Mouse (Mus musculus) forebrain, embryonic 15.5 days (tissue): ENCODE measurements around the gene Nexn. TPM values are rescaled to one million over a fixed set of nuclear protein-coding genes. Genes with fewer than 3 reads are reported as not detected.
"Not testable (repeated sequence)": the region's sequence is repeated elsewhere in the genome, so short reads cannot be mapped to it uniquely, and the experiment has no call there.

Experiments
- ATAC-seq: fragments of 200-750 bp; cut with Nextera tagmentation; replicated peaks from 2 replicates; pipeline ENCODE4 v1.8.0; 2017; ENCODE audit warnings: mild to moderate bottlenecking, moderate TSS enrichment, moderate library complexity
- H3K27ac ChIP-seq: fragments of 300-500 bp; sonication (generic); replicated peaks from 2 replicates; pipeline ENCODE4 v1.5.1; 2015; ENCODE audit warnings: mild to moderate bottlenecking, inconsistent platforms
- H3K27me3 ChIP-seq: fragments of 300-500 bp; sonication (generic); 2 replicates; pipeline ENCODE4 v1.6.1; 2015; ENCODE audit warnings: inconsistent platforms
- H3K36me3 ChIP-seq: fragments of 300-500 bp; sonication (generic); 2 replicates; pipeline ENCODE4 v1.6.1; 2015; ENCODE audit warnings: mild to moderate bottlenecking, inconsistent platforms
- H3K4me1 ChIP-seq: fragments of 300-500 bp; sonication (generic); 2 replicates; pipeline ENCODE4 v1.6.1; 2015; ENCODE audit warnings: inconsistent platforms
- H3K4me2 ChIP-seq: fragments of 300-500 bp; sonication (generic); replicated peaks from 2 replicates; pipeline ENCODE4 v1.6.1; 2015; ENCODE audit warnings: mild to moderate bottlenecking, inconsistent platforms
- H3K4me3 ChIP-seq: fragments of 300-500 bp; sonication (generic); 2 replicates; pipeline ENCODE4 v1.5.1; 2015; ENCODE audit warnings: mild to moderate bottlenecking, inconsistent platforms
- H3K9ac ChIP-seq: fragments of 300-500 bp; sonication (generic); replicated peaks from 2 replicates; pipeline ENCODE4 v1.6.1; 2015; ENCODE audit warnings: mild to moderate bottlenecking, inconsistent platforms
- H3K9me3 ChIP-seq: fragments of 300-500 bp; sonication (generic); 2 replicates; pipeline ENCODE4 v1.6.1; 2016; ENCODE audit warnings: inconsistent platforms
- WGBS: fragments of 180-500 bp; shearing (Covaris S2); methylation state at CpG from one replicate; pipeline ENCODE4 v1.1.7; 2015; ENCODE audit warnings: mixed read lengths; 5-methylcytosine and 5-hydroxymethylcytosine counted together
- polyA plus RNA-seq: library from polyadenylated mRNA; unstranded; fragments of >200 nt; fragmentation: Nextera tagmentation; extraction: Ambion mirVana; gene quantifications from 2 replicates; pipeline ENCODE4 v1.2.1, GENCODE M21; 2015

Gene Nexn
- polyA plus RNA-seq, 1 experiment from 2014 or later = 3.9 TPM

- Histone ChIP-seq H3K36me3 (no peaks in the 10 kb centered on the region), H3K9me3 (no peaks in the 10 kb centered on the region), H3K27ac (no peak overlapping the region), H3K4me2 (no peak overlapping the region), H3K9ac (no peak overlapping the region), H3K4me3 (no peak overlapping the region), H3K27me3 (no peaks in the 10 kb centered on the region), H3K4me1 (peaks cover 2% of the 10 kb centered on the region)
- no peak for ATAC-seq
- 91% methylated on average over 6 of the region's 6 CpGs for WGBS
Measured at GRCm38 (mm10) chr3:152203411-152203810, 62.7 kb downstream of the Nexn start.

GRCm38 (mm10) chr3:152202942-152203341 is 63.2 kb downstream of the Nexn start:
- no peaks in the 10 kb centered on the region for H3K36me3 ChIP-seq
- H3K27me3 ChIP-seq = no peaks in the 10 kb centered on the region
- no peaks in the 10 kb centered on the region for H3K9me3 ChIP-seq
- no peak for ATAC-seq
- no peak overlapping the region for H3K4me3 ChIP-seq
- no peak overlapping the region for H3K9ac ChIP-seq
- H3K27ac ChIP-seq = no peak overlapping the region
- no peaks in the 10 kb centered on the region for H3K4me1 ChIP-seq
- no peak overlapping the region for H3K4me2 ChIP-seq

GRCm38 (mm10) chr3:152201651-152202050 is 64.5 kb downstream of the Nexn start:
- no peaks in the 10 kb centered on the region for H3K4me1 ChIP-seq
- H3K9ac ChIP-seq = no peak overlapping the region
- H3K27me3 ChIP-seq = no peaks in the 10 kb centered on the region
- no peak overlapping the region for H3K4me2 ChIP-seq
- WGBS = 83% methylated on average over 2 of the region's 2 CpGs
- H3K9me3 ChIP-seq = no peaks in the 10 kb centered on the region
- no peaks in the 10 kb centered on the region for H3K36me3 ChIP-seq
- no peak overlapping the region for H3K27ac ChIP-seq
- no peak for ATAC-seq
- H3K4me3 ChIP-seq = no peak overlapping the region

- Histone ChIP-seq H3K4me1 (no peaks in the 10 kb centered on the region), H3K4me3 (no peak overlapping the region), H3K27me3 (no peaks in the 10 kb centered on the region), H3K9ac (no peak overlapping the region), H3K4me2 (no peak overlapping the region), H3K36me3 (no peaks in the 10 kb centered on the region), H3K9me3 (no peaks in the 10 kb centered on the region), H3K27ac (no peak overlapping the region)
- ATAC-seq = no peak
- WGBS = 90% methylated on average over 3 of the region's 3 CpGs
Measured at GRCm38 (mm10) chr3:152201181-152201580, 65.0 kb downstream of the Nexn start.

GRCm38 (mm10) chr3:152199125-152199524 is 67.0 kb downstream of the Nexn start:
- no peak overlapping the region for H3K4me2 ChIP-seq
- 71% methylated on average over 3 of the region's 3 CpGs for WGBS
- no peak overlapping the region for H3K9ac ChIP-seq
- no peaks in the 10 kb centered on the region for H3K36me3 ChIP-seq
- H3K4me3 ChIP-seq = no peak overlapping the region
- ATAC-seq = no peak
- no peaks in the 10 kb centered on the region for H3K9me3 ChIP-seq
- H3K27ac ChIP-seq = no peak overlapping the region
- no peaks in the 10 kb centered on the region for H3K27me3 ChIP-seq
- H3K4me1 ChIP-seq = no peaks in the 10 kb centered on the region

GRCm38 (mm10) chr3:152197246-152197645 is 68.9 kb downstream of the Nexn start:
- not testable (repeated sequence) for H3K4me2 ChIP-seq, ATAC-seq, H3K27ac ChIP-seq, H3K9me3 ChIP-seq, H3K27me3 ChIP-seq, H3K36me3 ChIP-seq, H3K4me1 ChIP-seq, H3K9ac ChIP-seq, H3K4me3 ChIP-seq
- WGBS = 27% methylated on average over 2 of the region's 2 CpGs

GRCm38 (mm10) chr3:152193635-152194097 is 72.5 kb downstream of the Nexn start:
- Histone ChIP-seq H3K9me3 (no peaks in the 10 kb centered on the region), H3K27ac (peak overlapping the region; percentile 84), H3K4me1 (peaks cover 20% of the 10 kb centered on the region), H3K9ac (peak overlapping the region; percentile 49), H3K36me3 (no peaks in the 10 kb centered on the region), H3K4me3 (peak overlapping the region; percentile 53), H3K4me2 (peak overlapping the region; percentile 50), H3K27me3 (no peaks in the 10 kb centered on the region)
- ATAC-seq = peak; percentile 99
- under 1% methylated on average over 17 of the region's 17 CpGs for WGBS

GRCm38 (mm10) chr3:152193177-152193576 is 73.0 kb downstream of the Nexn start:
- Histone ChIP-seq H3K36me3 (no peaks in the 10 kb centered on the region), H3K27me3 (no peaks in the 10 kb centered on the region), H3K9ac (peak overlapping the region; percentile 49), H3K4me2 (peak overlapping the region; percentile 50), H3K4me3 (peak overlapping the region; percentile 53), H3K27ac (peak overlapping the region; percentile 84), H3K9me3 (no peaks in the 10 kb centered on the region), H3K4me1 (peaks cover 20% of the 10 kb centered on the region)
- WGBS = 8% methylated on average over 7 of the region's 7 CpGs
- ATAC-seq = no peak; the same call in 1 of the 2 replicates

- no peak for ATAC-seq
- Histone ChIP-seq H3K4me2 (peak overlapping the region; percentile 47), H3K27me3 (no peaks in the 10 kb centered on the region), H3K9ac (peak overlapping the region; percentile 24), H3K27ac (peak overlapping the region; percentile 23; the same call in 1 of the 2 replicates), H3K4me3 (peak overlapping the region; percentile 37), H3K36me3 (no peaks in the 10 kb centered on the region), H3K9me3 (no peaks in the 10 kb centered on the region), H3K4me1 (peaks cover 20% of the 10 kb centered on the region)
- WGBS = 17% methylated on average over 10 of the region's 11 CpGs
Measured at GRCm38 (mm10) chr3:152192238-152192931, 73.8 kb downstream of the Nexn start.

GRCm38 (mm10) chr3:152191791-152192237 is 74.3 kb downstream of the Nexn start:
- H3K4me2 ChIP-seq = peak overlapping the region; percentile 47
- peak overlapping the region; percentile 37 for H3K4me3 ChIP-seq
- no peaks in the 10 kb centered on the region for H3K9me3 ChIP-seq
- peaks cover 20% of the 10 kb centered on the region for H3K4me1 ChIP-seq
- H3K36me3 ChIP-seq = no peaks in the 10 kb centered on the region
- 0 out of 2 replicates have a peak overlapping the region, but pooled peaks have one; percentile 7 for H3K9ac ChIP-seq
- peak overlapping the region; percentile 23; the same call in 1 of the 2 replicates for H3K27ac ChIP-seq
- no peaks in the 10 kb centered on the region for H3K27me3 ChIP-seq
- peak; percentile 42; the same call in 1 of the 2 replicates for ATAC-seq
- WGBS = 18% methylated on average over 6 of the region's 6 CpGs

GRCm38 (mm10) chr3:152190679-152191477 is 75.3 kb downstream of the Nexn start:
- Histone ChIP-seq H3K4me3 (0 out of 2 replicates have a peak overlapping the region, but pooled peaks have one; percentile 5), H3K27ac (no peak overlapping the region), H3K4me2 (peak overlapping the region; percentile 15; the same call in 1 of the 2 replicates), H3K4me1 (peaks cover 20% of the 10 kb centered on the region), H3K36me3 (no peaks in the 10 kb centered on the region), H3K9ac (no peak overlapping the region), H3K27me3 (no peaks in the 10 kb centered on the region), H3K9me3 (no peaks in the 10 kb centered on the region)
- 81% methylated on average over 9 of the region's 9 CpGs for WGBS
- ATAC-seq = no peak

- Histone ChIP-seq H3K4me2 (no peak overlapping the region), H3K4me1 (peaks cover 20% of the 10 kb centered on the region), H3K27ac (no peak overlapping the region), H3K4me3 (no peak overlapping the region), H3K9ac (no peak overlapping the region), H3K27me3 (no peaks in the 10 kb centered on the region), H3K36me3 (peaks cover 2% of the 10 kb centered on the region; the same call in 1 of the 2 replicates), H3K9me3 (no peaks in the 10 kb centered on the region)
- WGBS = 81% methylated on average over 4 of the region's 4 CpGs
- ATAC-seq = no peak
Measured at GRCm38 (mm10) chr3:152189306-152189705, 76.8 kb downstream of the Nexn start.
